Mouse (Mus musculus): ENCODE results near the gene Cacng4.

Cacng4 gene

GRCm38 (mm10) chr11:107720264-107721021, 73.9 kb downstream of the Cacng4 start:
- DNase-seq (ENCODE audit: low read depth in 2 of 2, low spot score in 2 of 2): no peak

GRCm38 (mm10) chr11:107716332-107716938, 77.9 kb downstream of the Cacng4 start, which contains the start of gene Cacng1:
Gene Cacng1 (minus strand): TSS chr11:107716522.
- no peak for DNase-seq (ENCODE audit: low read depth in 2 of 2, low spot score in 2 of 2)

- no peak for DNase-seq (ENCODE audit: low read depth in 2 of 2, low spot score in 2 of 2)
Observed at GRCm38 (mm10) chr11:107714368-107714767, 80.0 kb downstream of the Cacng4 start.

- DNase-seq (ENCODE audit: low read depth in 2 of 2, low spot score in 2 of 2): no peak
Observed at GRCm38 (mm10) chr11:107710379-107710778, 84.0 kb downstream of the Cacng4 start.

- DNase-seq (ENCODE audit: low read depth in 2 of 2, low spot score in 2 of 2): no peak
Observed at GRCm38 (mm10) chr11:107707897-107708610, 86.3 kb downstream of the Cacng4 start.

- DNase-seq (ENCODE audit: low read depth in 2 of 2, low spot score in 2 of 2): no peak
Observed at GRCm38 (mm10) chr11:107705476-107706074, 88.8 kb downstream of the Cacng4 start.

- DNase-seq (ENCODE audit: low read depth in 2 of 2, low spot score in 2 of 2): no peak
Observed at GRCm38 (mm10) chr11:107705060-107705459, 89.3 kb downstream of the Cacng4 start.

- DNase-seq (ENCODE audit: low read depth in 2 of 2, low spot score in 2 of 2): no peak
Observed at GRCm38 (mm10) chr11:107703272-107704134, 90.9 kb downstream of the Cacng4 start.

GRCm38 (mm10) chr11:107699967-107700366, 94.4 kb downstream of the Cacng4 start:
- no peak for DNase-seq (ENCODE audit: low read depth in 2 of 2, low spot score in 2 of 2)

- no peak for DNase-seq (ENCODE audit: low read depth in 2 of 2, low spot score in 2 of 2)
Observed at GRCm38 (mm10) chr11:107693338-107693737, 101.0 kb downstream of the Cacng4 start.

- no peak for DNase-seq (ENCODE audit: low read depth in 2 of 2, low spot score in 2 of 2)
Observed at GRCm38 (mm10) chr11:107691569-107691968, 102.8 kb downstream of the Cacng4 start.

- no peak for DNase-seq (ENCODE audit: low read depth in 2 of 2, low spot score in 2 of 2)
Observed at GRCm38 (mm10) chr11:107688480-107688879, 105.9 kb downstream of the Cacng4 start.

GRCm38 (mm10) chr11:107686290-107686689, 108.1 kb downstream of the Cacng4 start:
- DNase-seq (ENCODE audit: low read depth in 2 of 2, low spot score in 2 of 2): no peak

GRCm38 (mm10) chr11:107683544-107684465, 110.6 kb downstream of the Cacng4 start:
- DNase-seq (ENCODE audit: low read depth in 2 of 2, low spot score in 2 of 2): no peak

GRCm38 (mm10) chr11:107682694-107683355, 111.5 kb downstream of the Cacng4 start:
- DNase-seq (ENCODE audit: low read depth in 2 of 2, low spot score in 2 of 2): no peak

Measured in CD8-positive naive resting alpha-beta T cell, adult 2 months (primary cell).